Mouse (Mus musculus) limb, embryonic 14.5 days (tissue): Measurements from ENCODE around the gene Pxylp1. TPM values are rescaled to one million over a fixed set of nuclear protein-coding genes. Genes with fewer than 3 reads are reported as not detected.

Experiments used
- ATAC-seq: fragments of 200-750 bp; cut with Nextera tagmentation; 2 replicates; pipeline ENCODE4 v1.8.0; 2017; ENCODE audit warnings: low read depth, moderate number of reproducible peaks, moderate TSS enrichment; ENCODE audit not compliant: low FRiP score
- DNase-seq: peaks from one replicate; pipeline ENCODE4 v3.0.0-alpha.2; 2015; ENCODE audit warnings: low spot score
- H3K27ac ChIP-seq: fragments of 300-500 bp; sonication (generic); replicated peaks from 2 replicates; pipeline ENCODE4 v1.5.1; 2014; ENCODE audit warnings: low read depth, mild to moderate bottlenecking, low read length, moderate library complexity, mixed read lengths
- H3K27me3 ChIP-seq: fragments of 300-500 bp; sonication (generic); 2 replicates; pipeline ENCODE4 v1.6.1; 2014; ENCODE audit warnings: low read length, mixed read lengths; ENCODE audit not compliant: control insufficient read depth, insufficient read depth
- H3K36me3 ChIP-seq: fragments of 300-500 bp; sonication (generic); 2 replicates; pipeline ENCODE4 v1.6.1; 2014; ENCODE audit warnings: mild to moderate bottlenecking, low read length, moderate library complexity, mixed read lengths; ENCODE audit not compliant: control insufficient read depth, insufficient read depth
- H3K4me1 ChIP-seq: fragments of 300-500 bp; sonication (generic); 2 replicates; pipeline ENCODE4 v1.6.1; 2014; ENCODE audit warnings: antibody characterized with exemption, low read length, mixed read lengths; ENCODE audit not compliant: control insufficient read depth, insufficient read depth
- H3K4me2 ChIP-seq: fragments of 300-500 bp; sonication (generic); replicated peaks from 2 replicates; pipeline ENCODE4 v1.6.1; 2014; ENCODE audit warnings: low read depth, mild to moderate bottlenecking, low read length, moderate library complexity; ENCODE audit not compliant: severe bottlenecking
- H3K4me3 ChIP-seq: fragments of 300-500 bp; sonication (generic); replicated peaks from 2 replicates; pipeline ENCODE4 v1.5.1; 2014; ENCODE audit warnings: low read length
- H3K9ac ChIP-seq: fragments of 300-500 bp; sonication (generic); 2 replicates; pipeline ENCODE4 v1.6.1; 2014; ENCODE audit warnings: mild to moderate bottlenecking, low read depth, low read length, moderate library complexity; ENCODE audit not compliant: severe bottlenecking
- H3K9me3 ChIP-seq: fragments of 300-500 bp; sonication (generic); 2 replicates; pipeline ENCODE4 v1.6.1; 2016; ENCODE audit warnings: low read length; ENCODE audit not compliant: control insufficient read depth
- POLR2A ChIP-seq: fragments of 200-500 bp; IDR thresholded peaks from 2 replicates; pipeline ENCODE4 v1.8.0; 2012; ENCODE audit warnings: inconsistent platforms, mild to moderate bottlenecking, moderate library complexity, borderline replicate concordance; ENCODE audit not compliant: insufficient read depth, insufficient read length; ENCODE audit errors: extremely low read depth
- WGBS: fragments of 180-500 bp; shearing (Covaris S2); extraction: QIAGEN DNeasy Blood & Tissue Kit; methylation state at CpG from one replicate; pipeline ENCODE4 v1.1.7; 2014; 5-methylcytosine and 5-hydroxymethylcytosine counted together
- polyA plus RNA-seq, 2 experiments: library from polyadenylated mRNA; depleted of rRNA in 1 of 2; stranded (reverse) in 1 of 2; unstranded in 1 of 2; fragments of >200 nt; fragmentation: Nextera tagmentation in 1 of 2; extraction: Ambion mirVana in 1 of 2; gene quantifications; 2 replicates each; pipeline versions ENCODE4 v1.2.1 to v1.2.3; 2012 to 2014

Pxylp1 gene
- polyA plus RNA-seq, 2 experiments, result 26.0 to 29.3 TPM

DNA sequence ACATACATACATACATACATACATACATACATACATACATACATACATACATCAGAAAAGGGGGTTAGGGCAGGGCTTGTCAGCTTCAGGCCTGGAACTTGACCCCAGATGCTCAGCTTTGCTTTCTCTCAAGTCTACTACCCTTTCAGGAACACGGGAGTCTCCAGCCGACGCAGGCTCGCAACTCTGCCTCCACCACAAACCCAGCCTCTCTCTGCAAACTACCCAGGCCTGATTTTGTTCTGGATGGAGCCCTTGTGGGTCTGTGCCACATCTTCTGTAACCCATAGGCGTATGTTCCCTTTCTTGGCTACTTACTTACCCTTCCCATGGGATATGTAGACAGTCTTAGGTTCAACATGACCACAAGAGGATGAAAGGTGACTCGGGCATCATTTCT is 1.7 kb downstream of the Pxylp1 start:
- ATAC-seq, result no peak
- no peak overlapping the region for H3K27ac ChIP-seq
- H3K9ac ChIP-seq, result no peak overlapping the region
- no peaks in the 10 kb centered on the region for H3K9me3 ChIP-seq
- no peak for TF ChIP-seq POLR2A
- no peak for DNase-seq
- no peak overlapping the region for H3K4me2 ChIP-seq
- H3K4me3 ChIP-seq, result no peak overlapping the region
- H3K4me1 ChIP-seq, result peaks cover 12% of the 10 kb centered on the region
- 92% methylated on average over 6 of the region's 6 CpGs for WGBS
- H3K36me3 ChIP-seq, result no peaks in the 10 kb centered on the region
- H3K27me3 ChIP-seq, result no peaks in the 10 kb centered on the region

DNA sequence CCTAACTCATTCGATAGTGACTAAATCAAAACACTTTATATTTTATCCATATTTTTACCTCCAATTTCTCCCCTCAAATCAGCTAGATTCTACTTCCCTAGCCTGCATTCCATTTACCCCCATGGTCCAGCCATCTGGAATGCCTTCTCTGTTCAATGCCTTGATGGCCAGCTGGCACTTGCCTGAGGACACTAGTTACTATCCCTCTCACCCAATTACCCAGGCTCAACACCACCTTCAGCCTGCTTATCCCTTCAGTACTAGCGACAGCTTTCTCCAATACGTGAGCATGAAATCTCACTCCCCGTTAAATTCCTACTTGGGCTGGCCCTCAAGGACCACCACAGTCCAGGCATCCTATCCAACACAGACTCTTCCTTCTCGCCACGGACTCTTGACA is 2.2 kb downstream of the Pxylp1 start:
- WGBS, result 80% methylated on average over 6 of the region's 6 CpGs
- no peak for ATAC-seq
- no peak for TF ChIP-seq POLR2A

DNA sequence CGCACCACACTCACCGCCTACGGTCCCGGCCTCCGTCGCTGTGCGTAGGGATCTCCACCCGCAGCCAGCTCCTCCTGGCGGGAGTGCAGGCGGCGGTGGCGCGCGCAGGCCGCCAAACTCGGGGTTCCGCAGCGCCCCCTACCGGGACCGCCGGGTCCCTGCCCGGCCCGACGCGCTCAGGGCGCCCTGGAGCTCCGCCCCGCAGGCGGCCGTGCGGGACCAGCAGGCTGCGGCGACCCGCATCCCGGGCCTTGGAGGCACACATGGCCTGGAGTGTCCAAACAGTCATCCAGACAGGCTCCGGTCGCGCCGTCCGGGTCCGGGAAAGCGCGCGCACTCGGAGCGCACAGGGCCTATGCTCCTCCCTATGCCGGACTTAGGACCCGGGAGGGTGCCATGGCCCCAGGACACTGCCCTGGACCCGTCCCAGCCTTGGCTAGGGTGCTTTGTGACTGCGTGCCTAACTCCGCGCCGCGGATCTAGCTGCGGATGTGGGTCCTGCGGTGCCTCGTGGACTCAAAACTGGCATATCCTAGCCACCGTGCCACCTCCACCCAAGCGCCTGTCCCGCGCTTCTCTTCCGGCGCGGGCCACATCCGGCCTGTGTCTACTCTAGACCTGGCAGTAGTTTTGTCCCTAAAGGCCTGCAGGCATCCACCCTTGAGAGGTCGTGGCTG is 3.0 kb downstream of the Pxylp1 start:
- under 1% methylated on average over 49 of the region's 66 CpGs for WGBS
- H3K27ac ChIP-seq, result no peak overlapping the region
- H3K36me3 ChIP-seq, result no peaks in the 10 kb centered on the region
- H3K4me1 ChIP-seq, result peaks cover 12% of the 10 kb centered on the region
- no peaks in the 10 kb centered on the region for H3K27me3 ChIP-seq
- ATAC-seq (peak; percentile 92), DNase-seq (peak; percentile 73)
- peak overlapping the region; percentile 89 for H3K9ac ChIP-seq
- TF ChIP-seq POLR2A, result peak; percentile 66; the same call in 1 of the 2 replicates
- H3K4me3 ChIP-seq, result peak overlapping the region; percentile 68
- H3K9me3 ChIP-seq, result no peaks in the 10 kb centered on the region
- H3K4me2 ChIP-seq, result peak overlapping the region; percentile 97

More for the DNA sequence above, 2.2 kb downstream of the Pxylp1 start:
- Histone ChIP-seq H3K9ac (no peak overlapping the region), H3K27me3 (no peaks in the 10 kb centered on the region), H3K4me3 (no peak overlapping the region), H3K4me1 (peaks cover 12% of the 10 kb centered on the region), H3K27ac (no peak overlapping the region), H3K9me3 (no peaks in the 10 kb centered on the region), H3K36me3 (no peaks in the 10 kb centered on the region), H3K4me2 (no peak overlapping the region; the same call in 1 of the 2 replicates)
- no peak for DNase-seq

DNA sequence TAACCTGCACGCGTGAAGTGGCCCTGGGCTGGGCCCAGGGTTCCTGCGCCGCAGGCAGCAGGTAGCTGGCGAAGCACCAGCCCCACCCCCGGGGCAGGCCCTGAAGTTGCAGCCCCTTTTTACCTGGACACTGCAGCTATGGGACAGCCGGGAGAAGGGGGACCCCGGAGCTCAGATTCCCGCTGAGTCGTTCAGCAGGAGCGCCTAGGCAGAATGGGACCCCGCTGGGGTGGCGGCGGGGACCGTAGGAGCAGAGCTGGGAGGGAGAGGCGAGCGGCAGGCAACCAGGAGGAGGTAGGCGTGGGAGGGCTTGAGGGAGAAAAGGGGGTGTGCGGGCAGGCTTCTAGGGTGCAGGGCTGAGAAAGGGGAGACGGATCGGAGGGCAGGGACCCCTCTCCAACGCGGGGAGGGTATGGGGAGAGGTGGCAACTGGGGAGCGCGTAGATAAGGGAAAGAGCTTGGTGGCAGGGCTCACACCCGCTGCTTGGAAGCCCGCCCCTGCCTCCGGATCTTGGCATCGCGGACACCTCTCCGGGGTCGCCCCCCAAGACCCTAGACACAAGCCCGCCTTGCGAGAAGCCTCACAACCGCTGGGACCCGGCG is 3.6 kb downstream of the Pxylp1 start:
- Histone ChIP-seq H3K27ac (no peak overlapping the region), H3K9me3 (no peaks in the 10 kb centered on the region), H3K4me1 (peaks cover 12% of the 10 kb centered on the region), H3K27me3 (no peaks in the 10 kb centered on the region), H3K4me2 (peak overlapping the region; percentile 97), H3K36me3 (no peaks in the 10 kb centered on the region), H3K4me3 (peak overlapping the region; percentile 68), H3K9ac (peak overlapping the region; percentile 89)
- ATAC-seq, result peak; percentile 16
- no peak for TF ChIP-seq POLR2A
- DNase-seq, result no peak
- 3% methylated on average over 32 of the region's 37 CpGs for WGBS

DNA sequence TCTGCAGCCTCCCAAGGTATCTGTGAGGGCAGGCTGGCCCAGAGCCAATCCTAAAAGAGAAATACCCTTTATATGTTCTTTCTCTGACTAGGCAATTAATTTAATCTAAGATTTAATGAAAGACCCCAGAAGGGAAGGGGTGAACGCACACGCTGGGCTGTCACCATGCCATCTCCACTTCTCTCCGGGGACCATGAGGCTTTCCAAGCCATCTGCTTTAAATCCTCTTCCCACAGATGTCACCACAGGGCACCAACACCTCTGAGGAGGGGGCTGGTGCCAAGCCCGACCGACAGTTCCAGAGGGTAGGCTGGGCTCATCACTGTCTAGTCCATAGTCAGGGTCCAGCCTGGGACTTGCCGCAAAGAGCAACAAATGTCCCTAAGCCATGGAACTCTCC is 4.5 kb downstream of the Pxylp1 start:
- no peak for DNase-seq
- no peak for ATAC-seq
- peaks cover 12% of the 10 kb centered on the region for H3K4me1 ChIP-seq
- H3K9me3 ChIP-seq, result no peaks in the 10 kb centered on the region
- no peak overlapping the region for H3K9ac ChIP-seq
- no peak for TF ChIP-seq POLR2A
- H3K27ac ChIP-seq, result no peak overlapping the region
- peak overlapping the region; percentile 97; the same call in 1 of the 2 replicates for H3K4me2 ChIP-seq
- WGBS, result 17% methylated on average over 6 of the region's 6 CpGs
- H3K4me3 ChIP-seq, result peak overlapping the region; percentile 68; the same call in 1 of the 2 replicates
- H3K27me3 ChIP-seq, result no peaks in the 10 kb centered on the region
- no peaks in the 10 kb centered on the region for H3K36me3 ChIP-seq
